Mouse (Mus musculus) ES-E14 (cell line): ENCODE results near the gene Wbp1l.

Source experiments
- CHD2 ChIP-seq: IDR thresholded peaks from 2 replicates; pipeline ENCODE4 v1.6.1; 2014; ENCODE audit warnings: mild to moderate bottlenecking, low read depth, low read length, inconsistent platforms
- HCFC1 ChIP-seq: IDR thresholded peaks from 2 replicates; pipeline ENCODE4 v1.6.1; 2012; ENCODE audit warnings: low read length, inconsistent platforms, borderline replicate concordance; ENCODE audit not compliant: insufficient read depth
- MAFK ChIP-seq: IDR thresholded peaks from 2 replicates; pipeline ENCODE4 v1.6.1; 2014; ENCODE audit warnings: mild to moderate bottlenecking, low read depth, low read length, inconsistent platforms; ENCODE audit not compliant: insufficient read depth
- ZC3H11A ChIP-seq: IDR thresholded peaks from 2 replicates; pipeline ENCODE4 v1.6.1; 2012; ENCODE audit warnings: low read depth, mild to moderate bottlenecking, inconsistent platforms, low read length, borderline replicate concordance
- ZNF384 ChIP-seq: IDR thresholded peaks from 2 replicates; pipeline ENCODE4 v1.6.1; 2012; ENCODE audit warnings: low read depth, low read length, inconsistent platforms

DNA sequence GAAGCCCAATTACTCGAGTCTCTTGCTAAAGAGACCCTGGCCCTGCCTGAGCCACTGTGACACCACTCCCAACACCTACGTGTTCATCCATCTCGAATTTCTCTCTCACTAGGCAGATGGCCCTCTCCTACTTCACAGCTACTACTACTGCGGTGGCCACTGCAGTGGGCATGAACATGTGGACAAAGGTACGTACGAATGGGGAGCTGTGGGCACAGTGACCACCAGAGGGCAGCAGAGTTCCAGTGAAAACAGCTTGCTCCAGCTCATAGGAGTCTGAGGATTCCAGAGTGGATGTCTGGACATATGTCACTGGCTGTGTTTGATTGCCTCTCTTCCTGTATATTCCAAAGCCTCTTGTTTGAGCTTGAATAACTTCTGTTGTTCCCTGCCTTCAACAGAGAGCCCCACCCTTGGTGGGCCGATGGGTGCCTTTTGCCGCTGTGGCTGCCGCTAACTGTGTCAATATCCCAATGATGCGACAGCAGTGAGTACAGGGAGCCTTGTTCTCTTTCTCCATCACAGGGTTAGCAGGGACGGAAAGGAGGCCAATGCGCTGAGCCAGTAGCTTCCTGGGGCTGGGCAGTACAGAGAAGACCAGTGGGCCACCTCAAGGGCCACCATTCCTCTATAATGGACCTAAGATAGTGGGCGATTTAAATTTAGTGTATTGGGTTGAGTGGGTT is 10.9 kb upstream of the Wbp1l start:
- TF ChIP-seq HCFC1 (no peak), MAFK (no peak), ZC3H11A (no peak), CHD2 (no peak), ZNF384 (no peak)
